Mouse (Mus musculus) retina, adult 2 months (tissue): ENCODE results near the gene Adgre4.
A peak's percentile ranks its signal among the peaks of the same experiment; 100 is the strongest.
"Not testable (repeated sequence)": the region's sequence is repeated elsewhere in the genome, so short reads cannot be mapped to it uniquely, and the experiment has no call there.

Experiments used
- DNase-seq: peaks from one replicate; pipeline ENCODE4 v3.0.0-alpha.2; 2012; ENCODE audit warnings: low read depth, low spot score

Adgre4 gene

DNA sequence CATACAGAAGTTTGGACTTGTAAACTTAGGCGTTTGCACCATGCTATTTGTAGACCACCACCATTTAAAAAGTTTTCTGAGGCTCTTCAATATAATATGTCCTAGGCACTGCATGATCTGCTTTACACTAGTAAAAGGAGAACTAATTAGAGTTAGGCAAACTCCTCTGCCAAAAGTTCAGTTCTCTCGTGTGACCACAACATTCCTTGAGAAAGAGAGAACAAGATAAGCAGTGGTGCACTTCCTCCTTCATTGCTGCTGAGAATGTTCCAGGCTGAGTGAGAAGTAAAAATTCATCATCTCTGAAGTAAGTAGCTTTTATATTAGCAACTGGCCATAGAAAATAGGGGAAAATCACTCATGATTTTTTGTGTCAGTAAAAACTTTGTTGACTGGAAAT lies at the start of gene Adgre4:
Gene Adgre4 (plus strand): TSS at position 199 of the 400 bp plus-strand sequence.
- no peak for DNase-seq

GRCm38 (mm10) chr17:55702161-55702820 lies 47.5 kb upstream of the Adgre4 start:
- peak; percentile 53 for DNase-seq

DNA sequence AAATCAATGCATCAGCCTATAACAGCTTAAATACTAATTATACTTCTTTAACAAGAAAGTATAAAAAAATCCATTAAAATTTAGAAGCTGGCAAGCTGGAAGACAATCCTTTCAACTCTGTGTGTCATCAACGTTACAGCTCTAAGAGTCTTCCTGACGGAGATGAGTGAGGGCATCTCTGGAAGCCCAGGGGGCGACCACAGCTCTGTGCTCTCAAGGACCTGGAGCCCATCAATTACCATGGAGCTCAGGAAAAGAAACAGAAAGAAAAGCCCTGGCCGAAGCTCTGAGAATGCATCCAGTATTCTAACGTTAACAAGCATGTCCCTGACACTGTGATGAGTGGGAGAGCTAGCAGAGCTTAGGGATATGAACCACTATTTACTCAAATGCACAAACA lies 46.9 kb upstream of the Adgre4 start:
- no peak for DNase-seq

DNA sequence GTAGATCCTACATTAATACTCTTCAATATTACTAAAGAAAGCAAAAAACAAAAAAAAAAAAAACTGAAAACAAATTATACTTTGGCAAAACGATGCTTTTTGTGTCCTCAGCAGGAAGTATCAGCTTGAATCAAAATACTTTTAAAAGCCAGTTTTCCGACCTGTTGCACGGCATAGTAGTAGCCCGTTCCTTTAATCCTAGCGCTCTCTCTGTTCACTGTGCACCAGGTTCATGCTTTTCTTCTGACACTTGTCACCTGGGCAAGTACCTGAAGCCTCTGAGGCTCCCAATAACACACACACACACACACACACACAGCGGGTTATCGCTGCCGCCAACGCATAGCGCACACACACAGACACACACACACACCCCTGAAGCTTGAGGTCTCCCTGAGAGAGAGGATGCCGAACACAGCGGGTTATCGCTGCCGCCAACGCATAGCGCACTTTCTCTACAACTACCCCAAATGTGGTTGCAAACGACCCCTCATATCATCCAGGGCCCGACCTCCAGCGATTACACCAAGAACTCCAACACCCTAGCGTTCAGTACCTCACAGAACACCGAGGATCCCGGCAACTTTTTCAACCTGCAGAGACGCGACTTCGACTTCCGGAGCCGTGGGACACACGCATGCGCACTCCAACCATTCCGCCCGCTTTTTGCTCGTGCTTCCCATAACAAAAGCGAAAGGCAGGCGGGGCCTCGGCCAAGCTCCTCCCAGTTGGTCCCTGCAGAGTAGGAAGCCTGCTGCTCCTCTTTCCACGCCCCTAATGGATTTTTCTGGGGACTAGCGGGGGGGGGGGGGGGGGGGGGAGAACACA lies 37.6 kb upstream of the Adgre4 start, which contains the start of gene Pot1b:
Gene Pot1b (minus strand): TSS at position 645 of the 828 bp plus-strand sequence.
- peak; percentile 88 for DNase-seq

DNA sequence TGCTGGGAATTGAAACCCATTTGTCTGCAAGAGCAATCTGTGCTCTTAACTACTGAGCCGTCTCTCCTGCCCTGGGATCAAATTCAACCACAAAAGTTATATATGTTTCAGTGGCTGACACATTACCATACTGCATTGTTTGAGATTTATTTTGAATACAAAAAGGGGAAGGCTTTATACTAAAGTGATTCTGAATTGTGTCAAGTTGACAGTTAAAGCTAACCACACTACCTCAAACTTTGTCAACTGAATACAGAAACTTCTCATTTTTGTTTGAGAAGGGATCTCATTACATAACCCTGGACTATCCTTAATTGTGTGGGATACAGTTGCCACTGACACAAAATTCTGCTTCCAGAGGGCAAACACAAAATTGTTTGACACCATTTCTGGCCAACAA lies 28.5 kb upstream of the Adgre4 start:
- DNase-seq, result no peak

- no peak for DNase-seq
Measured at GRCm38 (mm10) chr17:55722250-55722649, 27.5 kb upstream of the Adgre4 start.

DNA sequence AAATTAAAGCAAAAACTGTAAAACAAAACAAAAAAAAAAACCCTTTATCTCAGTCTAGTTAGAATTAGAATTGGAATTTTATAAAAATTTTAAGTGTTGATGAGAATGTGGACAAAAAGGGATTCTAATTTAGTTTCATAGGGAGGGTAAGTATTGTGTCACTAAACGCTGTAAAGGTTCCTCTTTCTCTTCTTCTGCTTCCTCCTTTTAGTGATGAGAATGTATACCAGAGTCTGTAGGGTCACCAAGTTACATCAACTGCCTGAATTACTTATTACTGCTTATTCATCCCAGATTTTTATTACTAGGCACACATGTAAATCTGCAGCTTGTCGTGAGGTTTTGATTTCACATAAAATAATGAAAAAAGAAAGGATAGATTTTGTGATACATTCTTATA lies 23.6 kb upstream of the Adgre4 start:
- DNase-seq, result no peak

- no peak for DNase-seq
Measured at GRCm38 (mm10) chr17:55736675-55737074, 13.1 kb upstream of the Adgre4 start.

DNA sequence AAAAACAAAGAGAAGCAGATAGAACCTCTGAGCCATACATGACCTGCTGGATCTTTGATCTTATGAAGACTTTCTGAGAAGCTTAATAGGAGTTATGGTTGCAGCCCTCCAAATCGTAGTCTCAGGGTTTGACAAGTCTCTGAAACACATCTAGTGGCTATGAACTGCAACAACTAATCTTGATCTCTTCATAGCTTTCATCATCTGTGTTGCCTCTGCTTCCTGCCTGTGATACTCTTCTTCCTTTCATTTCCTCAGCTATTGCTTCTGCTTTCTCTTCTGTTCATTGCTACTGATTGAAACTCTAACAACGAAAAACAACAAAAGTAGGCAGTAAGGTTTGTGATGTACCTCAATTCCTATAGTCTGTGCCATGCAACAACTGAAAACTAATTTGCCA lies 1.4 kb downstream of the Adgre4 start:
- DNase-seq, result no peak

- no peak for DNase-seq
Measured at GRCm38 (mm10) chr17:55813642-55814041, 63.9 kb downstream of the Adgre4 start.

DNA sequence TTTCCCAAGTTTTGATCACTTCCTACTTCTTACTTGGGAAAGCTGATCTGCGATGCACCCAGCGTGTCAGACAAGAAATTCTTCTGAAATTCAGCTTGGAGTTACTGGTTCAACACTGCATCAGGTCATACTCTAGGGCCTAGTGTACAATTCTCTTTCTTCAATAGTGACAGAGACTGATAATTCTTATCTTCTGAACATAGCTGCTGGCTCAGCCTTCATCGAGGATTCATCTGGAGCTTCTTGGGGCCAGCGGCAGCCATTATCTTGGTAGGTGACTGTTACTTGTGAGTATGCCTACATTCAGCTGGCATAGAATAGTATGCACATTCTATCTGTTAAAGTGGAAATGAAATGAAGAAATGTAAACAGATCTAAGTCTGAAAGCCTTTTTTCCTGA lies 67.1 kb downstream of the Adgre4 start:
- no peak for DNase-seq

DNA sequence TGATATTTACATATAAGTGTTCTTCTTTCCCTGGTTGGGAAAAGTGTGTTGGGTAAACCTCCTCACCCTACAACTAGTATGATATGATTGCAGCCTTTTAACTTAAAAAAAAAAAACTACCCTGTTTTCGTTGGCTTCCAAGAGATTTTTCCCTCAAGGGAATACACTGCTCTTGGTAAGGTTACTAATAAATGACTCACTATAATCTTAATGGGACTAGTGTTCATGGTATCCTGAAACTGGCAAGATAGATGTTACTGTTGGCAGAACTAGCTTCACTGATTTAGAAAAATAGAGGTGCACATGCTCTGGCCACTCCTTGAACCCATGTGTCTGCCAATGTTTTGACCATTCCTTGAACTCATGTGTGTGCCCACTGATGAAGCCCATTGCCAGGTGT lies 71.8 kb downstream of the Adgre4 start:
- no peak for DNase-seq

DNA sequence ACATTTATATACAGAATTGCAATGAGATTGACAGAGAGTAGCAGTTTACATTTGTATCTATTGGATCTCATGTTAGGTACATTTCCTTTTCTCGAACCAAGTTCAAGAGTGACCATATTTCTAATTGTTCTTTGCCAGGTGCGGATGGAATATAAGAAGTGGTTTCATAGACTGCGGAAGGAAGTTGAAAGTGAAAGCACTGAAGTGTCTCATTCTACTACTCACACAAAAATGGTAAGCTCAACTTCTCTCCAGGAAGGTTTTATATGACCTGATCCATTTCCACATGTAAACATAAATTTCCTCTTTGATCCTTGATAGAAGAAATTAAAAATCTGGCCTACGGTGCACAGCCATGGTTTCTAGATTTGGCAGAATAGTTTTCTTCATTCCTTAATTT lies 93.3 kb downstream of the Adgre4 start:
- DNase-seq, result no peak

GRCm38 (mm10) chr17:55877184-55877583 lies 127.4 kb downstream of the Adgre4 start:
- no peak for DNase-seq

- DNase-seq, result peak; percentile 13
Measured at GRCm38 (mm10) chr17:55878282-55878635, 128.5 kb downstream of the Adgre4 start.

DNA sequence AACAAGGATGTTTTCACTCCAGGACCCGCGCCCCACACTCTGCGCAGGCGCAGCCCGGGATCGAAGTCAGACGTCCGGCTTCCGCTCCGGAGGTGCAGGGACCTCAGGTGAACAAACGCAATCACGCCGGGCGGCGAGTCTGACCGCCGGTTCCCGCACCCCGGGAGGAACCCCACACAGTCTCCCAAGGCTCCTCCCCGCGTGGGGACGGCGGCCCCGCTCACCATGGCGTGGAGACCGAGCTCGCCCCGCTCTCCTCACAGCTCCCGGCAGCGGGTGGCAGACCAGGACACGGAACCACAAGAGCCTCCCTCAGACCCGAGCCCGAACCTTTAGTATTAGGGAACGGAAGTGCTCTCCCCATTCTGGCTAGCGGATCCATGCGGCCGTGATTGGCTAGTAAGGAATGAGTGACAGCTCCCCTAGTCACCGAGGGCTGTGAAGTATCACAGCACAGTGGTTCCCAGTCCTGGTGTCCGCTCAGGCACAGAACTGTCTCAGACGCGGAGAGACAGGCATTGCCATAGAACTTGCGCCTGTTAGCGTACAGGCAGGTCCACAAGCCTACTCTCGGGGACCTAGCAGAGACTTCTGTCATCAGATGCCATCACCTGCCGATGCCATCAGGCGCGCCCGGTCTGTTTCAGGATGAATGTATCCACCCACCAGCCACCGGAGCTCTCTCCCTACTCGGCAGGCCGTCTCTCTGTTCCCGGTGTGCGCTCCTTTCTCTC lies 129.0 kb downstream of the Adgre4 start, which contains the start of gene Zfp119a:
Gene Zfp119a (minus strand): TSS at position 295 of the 734 bp plus-strand sequence.
- DNase-seq, result peak; percentile 81

DNA sequence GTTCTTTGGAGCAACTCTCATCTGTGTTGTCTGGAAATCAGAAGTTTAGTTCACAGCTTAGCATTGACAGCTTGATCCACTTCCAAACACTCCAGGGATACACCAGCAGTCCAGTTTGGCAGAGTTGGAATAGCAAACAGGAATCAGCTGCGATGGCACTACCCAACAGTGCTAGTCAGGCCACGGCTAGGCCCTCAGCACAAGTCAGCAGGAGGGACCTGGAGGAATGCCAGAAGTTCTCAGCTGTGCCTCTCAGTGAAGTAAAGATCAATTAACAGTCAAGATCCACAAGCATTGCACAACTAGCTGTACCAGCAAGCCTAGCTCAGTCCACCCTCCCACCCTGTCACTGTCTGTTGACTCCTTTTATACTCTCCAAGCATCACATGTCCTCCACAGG lies 133.8 kb downstream of the Adgre4 start:
- no peak for DNase-seq

- DNase-seq, result no peak
Measured at GRCm38 (mm10) chr17:55884912-55885311, 135.1 kb downstream of the Adgre4 start.

DNA sequence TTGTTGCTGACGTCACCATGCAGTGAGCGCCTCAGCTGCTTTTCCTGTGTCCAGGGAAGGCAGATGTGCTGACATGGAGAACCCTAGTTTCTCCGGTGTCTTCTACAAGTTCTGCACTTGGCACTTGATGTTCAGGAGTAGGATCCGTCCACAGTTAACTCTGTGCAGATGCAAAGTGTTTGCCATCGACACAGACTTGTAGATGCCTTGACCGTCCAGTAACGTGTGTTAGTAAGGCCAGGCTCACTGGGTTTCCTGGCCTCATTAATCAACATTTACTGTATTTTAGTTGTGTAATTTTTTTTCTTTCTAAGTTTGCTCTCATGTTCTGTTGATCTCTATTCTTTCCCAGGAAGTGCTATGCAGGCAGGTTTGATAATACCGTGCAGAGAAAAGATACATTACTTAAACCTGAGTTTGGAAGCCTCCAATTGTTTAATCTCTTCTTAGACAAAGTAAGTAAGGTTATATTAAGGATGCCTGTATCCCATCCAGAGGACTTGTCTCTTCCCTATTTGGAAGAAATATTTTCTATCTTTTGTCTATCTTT lies 142.7 kb downstream of the Adgre4 start:
- not testable (repeated sequence) for DNase-seq

- DNase-seq, result no peak
Measured at GRCm38 (mm10) chr17:55903087-55903486, 153.3 kb downstream of the Adgre4 start.
